Mouse (Mus musculus) cerebellum, postnatal 4 days (tissue): ENCODE measurements at regions not wholly inside any gene's neighbourhood (a gene's known extent, or its start where the extent isn't known, plus 50 kb on each side); places are given as distances from the start of the nearest gene placed in this dataset.

Source experiments
- DNase-seq, 2 experiments: peaks; one replicate each; pipeline ENCODE4 v3.0.0; 2022; ENCODE audit warnings: low spot score in 2 of 2, mixed read lengths in 1 of 2

GRCm38 (mm10) chr1:35428126-35428840, 578.5 kb downstream of the Plekhb2 start:
- DNase-seq = no peak

GRCm38 (mm10) chr1:35429471-35429870, 579.7 kb downstream of the Plekhb2 start:
- DNase-seq = no peak

DNA sequence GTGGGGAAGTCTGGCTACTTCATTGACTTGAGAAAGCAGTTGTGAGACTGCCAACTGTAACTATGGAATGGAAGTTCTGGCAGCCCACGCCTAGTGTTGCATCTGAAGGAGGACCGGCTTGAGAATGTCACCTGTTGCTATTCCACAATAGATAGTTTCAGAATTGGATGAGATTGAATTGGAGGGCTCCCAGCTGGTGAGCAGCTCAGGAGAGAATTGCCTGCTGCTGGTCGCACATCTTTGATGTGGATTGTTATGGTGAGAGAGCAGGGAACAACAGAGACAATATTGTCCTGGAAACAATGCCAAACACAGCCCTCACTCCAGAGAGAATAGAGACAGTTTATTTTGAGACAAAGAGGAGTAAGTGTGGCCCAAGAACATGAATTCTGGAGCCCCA, 585.9 kb downstream of the Plekhb2 start:
- DNase-seq = no peak

GRCm38 (mm10) chr1:35447345-35447744, 597.6 kb downstream of the Plekhb2 start:
- no peak for DNase-seq

GRCm38 (mm10) chr1:35452441-35453107, 602.8 kb downstream of the Plekhb2 start:
- no peak for DNase-seq

DNA sequence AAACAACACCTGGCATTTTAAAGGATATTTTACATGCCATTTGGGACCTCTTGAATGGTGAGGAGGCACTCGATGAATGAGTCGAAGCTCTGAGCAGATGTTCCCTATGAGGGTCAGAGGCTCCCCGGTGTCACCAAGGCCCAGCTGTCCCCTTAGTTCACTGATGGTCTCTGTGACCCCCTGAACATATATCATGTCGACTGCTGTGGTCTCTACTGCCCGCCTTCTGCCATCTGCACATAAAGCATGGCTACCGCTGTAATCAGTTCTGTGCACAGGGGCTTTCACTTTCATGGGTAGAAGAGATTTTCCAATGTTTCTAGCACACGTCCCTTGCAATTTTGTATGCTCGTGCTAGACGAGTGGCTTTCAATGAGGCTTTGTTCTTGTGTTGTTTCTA, 607.8 kb downstream of the Plekhb2 start:
- no peak for DNase-seq

DNA sequence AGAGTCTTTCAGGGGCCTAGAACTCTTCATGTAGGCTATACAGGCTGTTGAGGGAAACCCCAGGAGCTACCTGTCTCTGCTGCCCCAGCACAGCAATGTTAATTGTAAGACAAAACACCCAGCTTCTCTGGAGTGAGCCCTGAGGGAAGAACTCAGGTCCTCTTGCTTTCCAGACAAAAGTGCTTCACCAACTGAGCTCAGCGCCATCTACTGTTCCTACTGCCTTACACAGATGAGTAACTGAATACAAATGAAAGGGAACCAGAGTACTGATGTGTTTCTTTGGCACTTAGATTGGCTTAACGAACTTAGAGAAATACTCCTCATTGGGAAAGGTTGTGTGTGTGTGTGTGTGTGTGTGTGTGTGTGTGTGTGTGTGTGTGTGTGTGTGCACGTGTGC, 603.1 kb upstream of the Hs6st1 start:
- no peak for DNase-seq

GRCm38 (mm10) chr1:35469185-35469753, 598.9 kb upstream of the Hs6st1 start:
- no peak for DNase-seq

- DNase-seq = no peak
Measured at GRCm38 (mm10) chr1:35478262-35478661, 589.9 kb upstream of the Hs6st1 start.

DNA sequence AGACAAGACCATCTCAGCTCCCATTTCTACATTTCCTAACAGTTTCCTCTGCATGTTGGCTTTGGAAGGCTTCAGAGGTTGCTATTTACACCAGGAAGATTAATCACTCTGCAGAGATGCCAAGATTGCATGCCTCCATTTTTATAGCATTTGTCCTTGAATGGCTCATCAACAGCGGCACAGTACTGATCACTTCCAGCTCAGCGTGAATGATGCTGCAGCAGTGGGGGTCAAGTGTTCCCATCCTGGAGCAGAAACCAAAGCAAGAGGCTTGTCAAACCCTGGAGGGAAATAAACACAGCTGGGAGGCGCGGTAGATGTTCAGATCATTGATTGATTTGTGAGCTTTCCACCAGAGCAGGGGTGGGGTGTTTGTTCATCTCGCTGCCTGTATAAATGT, 572.2 kb upstream of the Hs6st1 start:
- DNase-seq = no peak

GRCm38 (mm10) chr1:35522951-35523350, 545.2 kb upstream of the Hs6st1 start:
- no peak for DNase-seq

GRCm38 (mm10) chr1:35523790-35524362, 544.3 kb upstream of the Hs6st1 start:
- DNase-seq = no peak

DNA sequence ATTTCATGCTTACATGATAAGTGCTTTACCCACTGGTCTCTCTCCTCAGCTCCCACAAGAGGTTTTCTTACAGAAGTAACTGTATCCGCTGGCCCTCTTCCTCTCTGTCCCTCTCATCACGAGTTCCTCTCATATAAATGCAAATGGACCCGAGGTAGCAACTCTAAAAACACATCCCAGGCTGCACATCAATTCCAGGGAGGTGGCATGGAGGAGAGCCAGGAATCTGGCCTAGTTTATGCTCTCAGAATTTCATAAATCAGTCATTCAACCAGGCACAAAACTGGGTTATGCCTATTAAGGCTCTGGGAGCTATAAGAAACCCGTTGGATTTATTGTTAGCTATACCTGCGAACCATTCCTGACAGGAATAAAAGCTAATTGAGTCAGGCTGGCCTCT, 543.4 kb upstream of the Hs6st1 start:
- DNase-seq = no peak

DNA sequence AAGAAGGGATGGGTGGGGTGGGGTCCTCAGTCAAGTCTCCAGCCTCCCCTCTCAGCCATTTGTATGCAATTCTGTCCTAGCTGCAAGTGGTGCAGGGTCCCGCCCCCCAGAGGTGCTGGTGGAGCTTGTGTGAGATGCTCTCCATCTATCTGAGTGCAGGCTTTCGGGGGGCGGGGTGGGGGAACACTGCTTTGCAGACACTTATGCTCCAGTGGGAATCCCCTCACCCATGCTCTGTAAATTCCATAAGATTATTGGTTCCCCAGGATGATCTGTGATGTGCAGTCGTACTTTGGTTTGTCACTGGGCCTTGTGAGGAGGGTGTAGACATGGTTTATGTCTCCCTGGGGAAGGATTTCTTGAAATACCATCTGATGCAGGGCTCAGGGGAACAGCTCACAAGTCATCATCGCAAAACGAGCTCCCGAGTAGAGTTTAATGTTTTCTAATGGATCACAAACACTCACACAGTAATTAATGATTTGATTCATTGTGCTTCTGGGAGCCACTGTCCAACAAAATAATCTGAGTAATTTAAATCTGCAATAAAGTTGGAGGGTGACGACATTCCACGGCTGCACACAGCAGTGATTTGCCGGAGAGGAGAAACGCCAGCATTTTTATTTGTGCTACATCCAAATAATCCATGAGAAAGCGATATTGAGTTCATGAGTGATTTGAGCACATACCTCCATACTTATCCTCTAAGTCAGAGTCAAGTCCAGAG, 540.3 kb upstream of the Hs6st1 start:
- no peak for DNase-seq

- DNase-seq = no peak
Measured at GRCm38 (mm10) chr1:35535470-35535869, 532.7 kb upstream of the Hs6st1 start.

DNA sequence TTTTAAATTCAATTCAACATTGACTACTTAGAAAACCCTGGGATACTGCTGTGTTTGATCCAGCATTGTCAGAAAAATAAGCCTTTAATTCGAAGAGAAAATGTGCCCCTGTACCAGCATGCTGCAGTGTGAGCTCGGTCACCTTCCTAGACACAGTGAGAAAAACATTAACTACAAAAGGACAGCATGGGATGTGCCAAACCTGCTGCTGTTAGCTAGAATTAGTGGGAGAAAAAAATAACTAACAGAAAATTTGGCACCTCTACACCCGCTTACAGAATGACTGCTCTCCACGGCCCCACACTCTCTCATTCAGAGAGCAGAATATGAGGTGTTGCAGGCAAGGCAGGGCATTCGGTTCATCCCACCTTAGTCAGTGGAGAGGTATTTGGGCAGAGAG, 531.9 kb upstream of the Hs6st1 start:
- no peak for DNase-seq

GRCm38 (mm10) chr1:35548845-35549244, 519.4 kb upstream of the Hs6st1 start:
- DNase-seq = no peak

DNA sequence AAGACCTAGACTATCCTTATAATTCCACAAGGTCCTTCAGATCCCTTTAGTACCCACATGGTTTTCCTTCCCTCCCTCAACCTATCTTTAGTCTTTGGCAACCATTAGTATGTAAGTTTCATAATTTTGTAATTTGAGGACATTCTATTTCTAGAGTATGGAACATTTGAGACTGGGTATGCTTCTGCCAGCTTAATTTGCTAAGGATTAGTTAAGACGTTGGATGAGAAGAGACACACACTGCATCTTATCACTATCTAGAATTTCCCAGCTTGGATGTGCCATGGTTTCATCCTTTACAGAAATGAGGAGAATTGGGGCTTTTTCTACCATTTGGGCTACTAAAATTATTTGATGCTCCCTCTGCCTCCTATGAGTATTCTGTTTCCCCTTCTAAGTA, 516.7 kb upstream of the Hs6st1 start:
- no peak for DNase-seq

GRCm38 (mm10) chr1:35562786-35563185, 505.4 kb upstream of the Hs6st1 start:
- no peak for DNase-seq

DNA sequence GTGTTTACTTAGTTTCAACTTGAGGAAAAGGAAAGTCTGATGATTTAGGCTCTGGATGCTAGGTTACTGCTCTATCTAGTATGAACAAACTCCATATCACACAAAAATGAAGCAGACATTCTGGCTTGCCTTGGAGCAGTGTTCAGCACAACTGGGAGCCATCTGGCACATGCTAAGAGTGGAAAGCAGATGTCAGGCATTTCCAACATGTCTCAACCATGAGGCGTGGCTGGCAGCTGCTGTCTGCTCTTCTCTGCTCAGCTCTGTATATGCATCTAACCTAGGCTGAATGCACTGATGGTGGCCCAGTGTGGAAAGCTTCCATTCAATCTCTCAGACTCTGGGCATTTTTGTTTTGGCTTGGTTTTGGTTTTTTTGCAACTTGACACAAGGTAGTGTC, 493.0 kb upstream of the Hs6st1 start:
- no peak for DNase-seq

DNA sequence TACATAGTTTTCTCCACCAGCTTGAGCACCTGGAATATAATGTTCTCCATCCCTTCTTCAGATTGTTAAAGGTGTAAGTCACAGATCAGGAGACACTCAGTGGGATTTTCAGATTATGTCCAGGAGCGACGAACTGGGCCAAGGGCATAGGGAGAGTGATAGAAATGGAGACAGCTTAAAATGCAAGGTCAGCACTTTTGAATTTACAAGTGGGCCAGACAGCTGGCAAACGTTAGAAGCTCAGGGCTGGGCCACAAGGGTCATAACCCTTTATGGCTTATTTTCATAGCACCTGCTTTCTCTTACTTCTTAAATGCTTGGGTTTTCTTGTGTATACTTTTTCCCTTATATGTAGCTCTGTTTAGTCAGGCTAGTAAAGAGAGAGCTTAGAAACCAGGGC, 488.8 kb upstream of the Hs6st1 start:
- no peak for DNase-seq

- DNase-seq = no peak
Measured at GRCm38 (mm10) chr1:35579992-35580391, 488.2 kb upstream of the Hs6st1 start.
